Mouse (Mus musculus): ENCODE measurements around the gene Ddx55. TPM values are rescaled to one million over a fixed set of nuclear protein-coding genes. Genes with fewer than 3 reads are reported as not detected.

Gene Ddx55
- polyA plus RNA-seq, 1 experiment from 2014 or later: 18.5 TPM

DNA sequence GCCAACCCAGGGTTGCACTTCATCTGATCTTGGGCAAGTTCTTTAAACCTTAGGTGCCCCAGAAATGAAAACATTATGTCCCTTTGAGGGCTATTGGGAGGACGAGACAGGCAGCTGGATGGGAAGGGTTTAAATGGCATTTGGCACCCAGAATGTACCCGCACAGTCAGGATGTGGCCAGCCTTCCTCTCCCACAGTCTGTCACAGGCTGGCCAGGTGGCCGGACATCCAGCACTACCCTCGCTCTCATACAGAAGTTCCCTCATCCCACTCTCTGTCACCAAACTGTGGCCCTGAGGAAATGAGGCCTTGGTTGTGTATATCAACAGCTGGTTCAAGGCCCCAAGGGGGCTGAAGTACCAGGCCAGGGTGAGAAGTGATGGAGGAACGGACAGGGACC is 27.7 kb upstream of the Ddx55 start:
- no peak for ATAC-seq (ENCODE audit: insufficient number of reproducible peaks, insufficient read depth, low FRiP score, low TSS enrichment, low read depth)
- H3K4me3 ChIP-seq (replicated peaks): no peak overlapping the region
- no peak overlapping the region for H3K9ac ChIP-seq (replicated peaks)
- H3K4me2 ChIP-seq: no peak overlapping the region
- H3K27me3 ChIP-seq: no peaks in the 10 kb centered on the region
- H3K4me1 ChIP-seq (replicated peaks): peaks cover 20% of the 10 kb centered on the region
- H3K9me3 ChIP-seq: no peaks in the 10 kb centered on the region
- WGBS: 88% methylated on average over 5 of the region's 5 CpGs
- H3K36me3 ChIP-seq: peaks cover 48% of the 10 kb centered on the region
- H3K27ac ChIP-seq: no peak overlapping the region

DNA sequence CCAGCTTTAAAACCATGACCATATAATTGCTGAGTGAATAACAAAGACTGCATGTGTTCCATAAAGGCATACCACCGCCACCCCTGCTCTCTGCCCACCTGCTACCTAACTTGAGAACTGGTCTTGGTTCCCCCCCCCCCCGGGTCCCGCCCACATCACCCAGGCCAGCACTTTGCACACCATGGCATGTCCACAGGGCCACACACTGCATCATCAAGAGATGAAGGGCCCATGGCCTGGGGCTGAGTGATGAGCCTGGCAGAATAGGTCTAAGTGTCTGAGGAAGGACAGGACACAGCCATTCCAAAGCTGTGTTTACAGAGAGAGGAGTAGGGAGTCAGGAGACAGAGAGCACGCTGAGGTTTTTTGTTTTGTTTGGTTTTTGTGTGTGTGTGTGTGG is 24.3 kb upstream of the Ddx55 start:
- H3K27ac ChIP-seq: peak overlapping the region; percentile 57
- peaks cover 31% of the 10 kb centered on the region for H3K36me3 ChIP-seq
- peak overlapping the region; percentile 82 for H3K4me3 ChIP-seq (replicated peaks)
- H3K9me3 ChIP-seq: no peaks in the 10 kb centered on the region
- ATAC-seq (ENCODE audit: insufficient number of reproducible peaks, insufficient read depth, low FRiP score, low TSS enrichment, low read depth): no peak
- peak overlapping the region; percentile 53 for H3K9ac ChIP-seq (replicated peaks)
- peaks cover 37% of the 10 kb centered on the region for H3K4me1 ChIP-seq (replicated peaks)
- peak overlapping the region; percentile 65 for H3K4me2 ChIP-seq
- H3K27me3 ChIP-seq: no peaks in the 10 kb centered on the region
- WGBS: 71% methylated on average over 4 of the region's 4 CpGs

DNA sequence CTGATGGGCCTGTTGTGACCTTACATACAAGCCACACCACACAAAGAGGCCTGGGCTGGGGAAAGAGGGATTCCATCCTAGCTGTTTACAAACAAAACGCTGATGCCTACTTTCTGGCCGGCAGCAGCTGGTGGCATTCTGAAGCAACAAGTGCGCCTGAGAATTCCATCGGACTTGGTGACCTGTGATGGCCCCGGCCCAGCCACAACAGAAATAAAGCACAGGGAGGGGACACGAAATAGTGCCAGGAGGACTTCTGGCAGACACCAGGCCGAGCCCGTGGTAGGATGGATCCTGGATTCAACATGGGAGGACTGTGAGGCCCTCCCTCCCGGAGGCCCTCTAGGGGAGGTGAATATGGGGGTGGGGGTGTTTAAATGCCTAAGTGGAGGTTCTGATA is 23.9 kb upstream of the Ddx55 start:
- H3K4me2 ChIP-seq: peak overlapping the region; percentile 65
- H3K27me3 ChIP-seq: no peaks in the 10 kb centered on the region
- peak overlapping the region; percentile 53 for H3K9ac ChIP-seq (replicated peaks)
- H3K9me3 ChIP-seq: no peaks in the 10 kb centered on the region
- peak overlapping the region; percentile 82 for H3K4me3 ChIP-seq (replicated peaks)
- ATAC-seq (ENCODE audit: insufficient number of reproducible peaks, insufficient read depth, low FRiP score, low TSS enrichment, low read depth): no peak
- WGBS: 26% methylated on average over 9 of the region's 9 CpGs
- H3K27ac ChIP-seq: peak overlapping the region; percentile 57
- peaks cover 27% of the 10 kb centered on the region for H3K36me3 ChIP-seq
- peaks cover 37% of the 10 kb centered on the region for H3K4me1 ChIP-seq (replicated peaks)

DNA sequence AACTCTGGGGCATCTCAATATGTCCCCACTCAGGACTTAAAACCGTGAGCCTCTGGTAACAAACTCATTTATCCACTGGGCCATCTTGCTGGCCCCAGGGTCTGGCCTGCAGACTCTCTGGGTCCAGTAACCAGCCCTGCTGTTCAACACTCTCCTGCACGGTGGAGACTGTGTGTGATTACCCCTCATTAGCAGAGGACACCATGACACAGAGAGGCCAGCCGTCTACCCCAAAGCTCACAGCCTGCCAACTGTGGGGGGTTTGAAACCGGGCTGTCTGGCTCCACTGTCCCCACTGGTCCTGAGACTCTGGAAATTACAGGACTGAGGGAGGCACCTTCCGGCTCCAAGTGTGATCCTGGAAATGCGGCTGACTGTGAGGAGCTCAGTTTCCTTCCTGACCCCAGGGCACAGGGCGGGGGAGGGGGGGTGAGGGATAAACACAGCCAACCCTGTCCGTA is 23.4 kb upstream of the Ddx55 start:
- no peaks in the 10 kb centered on the region for H3K9me3 ChIP-seq
- H3K27ac ChIP-seq: peak overlapping the region; percentile 57
- WGBS: 12% methylated on average over 8 of the region's 8 CpGs
- H3K27me3 ChIP-seq: no peaks in the 10 kb centered on the region
- peaks cover 37% of the 10 kb centered on the region for H3K4me1 ChIP-seq (replicated peaks)
- peak overlapping the region; percentile 82 for H3K4me3 ChIP-seq (replicated peaks)
- H3K36me3 ChIP-seq: peaks cover 23% of the 10 kb centered on the region
- peak overlapping the region; percentile 65 for H3K4me2 ChIP-seq
- no peak for ATAC-seq (ENCODE audit: insufficient number of reproducible peaks, insufficient read depth, low FRiP score, low TSS enrichment, low read depth)
- peak overlapping the region; percentile 53 for H3K9ac ChIP-seq (replicated peaks)

- peak overlapping the region; percentile 53 for H3K9ac ChIP-seq (replicated peaks)
- WGBS: 51% methylated on average over 8 of the region's 8 CpGs
Observed at GRCm38 (mm10) chr5:124529697-124530096, 23.0 kb upstream of the Ddx55 start.

GRCm38 (mm10) chr5:124530655-124531582 is 21.7 kb upstream of the Ddx55 start, which contains the start of gene Rilpl1:
Gene Rilpl1, minus strand, starts transcription at chr5:124531391.
- Histone ChIP-seq H3K4me2 (peak within 1 kb of the TSS; percentile 65), H3K36me3 (peaks cover 10% of the 10 kb centered on the region), H3K4me3 (replicated peaks) (peak within 1 kb of the TSS; percentile 82), H3K9ac (replicated peaks) (peak within 1 kb of the TSS; percentile 84), H3K4me1 (replicated peaks) (peaks cover 37% of the 10 kb centered on the region), H3K9me3 (no peaks in the 10 kb centered on the region), H3K27me3 (0 out of 2 replicates have a peak, but pooled peaks cover 2% of the 10 kb centered on the region), H3K27ac (peak within 1 kb of the TSS; percentile 88)
- WGBS: under 1% methylated on average over 94 of the region's 96 CpGs
- ATAC-seq (ENCODE audit: insufficient number of reproducible peaks, insufficient read depth, low FRiP score, low TSS enrichment, low read depth): peak; percentile 85

More at GRCm38 (mm10) chr5:124529697-124530096, 23.0 kb upstream of the Ddx55 start:
- peak overlapping the region; percentile 57; the same call in 1 of the 2 replicates for H3K27ac ChIP-seq
- H3K27me3 ChIP-seq: no peaks in the 10 kb centered on the region
- H3K4me2 ChIP-seq: peak overlapping the region; percentile 65
- no peak for ATAC-seq (ENCODE audit: insufficient number of reproducible peaks, insufficient read depth, low FRiP score, low TSS enrichment, low read depth)
- no peaks in the 10 kb centered on the region for H3K9me3 ChIP-seq
- H3K4me3 ChIP-seq (replicated peaks): peak overlapping the region; percentile 82
- peaks cover 18% of the 10 kb centered on the region for H3K36me3 ChIP-seq
- peaks cover 37% of the 10 kb centered on the region for H3K4me1 ChIP-seq (replicated peaks)

DNA sequence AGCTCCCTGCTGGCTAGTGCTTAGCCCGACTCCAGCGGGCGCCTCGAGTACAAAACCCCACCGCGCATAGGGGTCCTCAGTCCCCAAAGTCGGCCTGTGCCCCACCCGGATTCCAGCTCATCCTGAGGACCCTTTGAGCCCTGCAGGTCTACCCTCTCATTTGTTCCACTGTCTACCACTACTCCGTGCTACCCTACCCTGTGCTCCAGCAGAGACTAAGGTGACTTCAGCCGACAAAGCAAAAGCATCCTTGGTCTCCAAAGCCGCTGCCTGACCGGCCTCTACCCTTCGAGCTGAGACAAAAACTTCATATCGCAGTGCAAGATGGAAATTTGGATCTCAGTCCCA is 21.1 kb upstream of the Ddx55 start:
- Histone ChIP-seq H3K27ac (peak overlapping the region; percentile 88), H3K9me3 (no peaks in the 10 kb centered on the region), H3K36me3 (peaks cover 3% of the 10 kb centered on the region; the same call in 1 of the 2 replicates), H3K4me2 (peak overlapping the region; percentile 65), H3K4me1 (replicated peaks) (peaks cover 38% of the 10 kb centered on the region), H3K9ac (replicated peaks) (peak overlapping the region; percentile 84), H3K4me3 (replicated peaks) (peak overlapping the region; percentile 82), H3K27me3 (0 out of 2 replicates have a peak, but pooled peaks cover 3% of the 10 kb centered on the region)
- WGBS: 13% methylated on average over 14 of the region's 14 CpGs
- peak; percentile 27 for ATAC-seq (ENCODE audit: insufficient number of reproducible peaks, insufficient read depth, low FRiP score, low TSS enrichment, low read depth)

- no peak overlapping the region for H3K4me3 ChIP-seq (replicated peaks)
- no peak overlapping the region for H3K9ac ChIP-seq (replicated peaks)
- no peaks in the 10 kb centered on the region; the same call in 1 of the 2 replicates for H3K36me3 ChIP-seq
- 37% methylated on average over 7 of the region's 7 CpGs for WGBS
- 0 out of 2 replicates have a peak, but pooled peaks cover 6% of the 10 kb centered on the region for H3K27me3 ChIP-seq
- peaks cover 44% of the 10 kb centered on the region for H3K4me1 ChIP-seq (replicated peaks)
- no peaks in the 10 kb centered on the region for H3K9me3 ChIP-seq
- 0 out of 2 replicates have a peak overlapping the region, but pooled peaks have one; percentile 58 for H3K27ac ChIP-seq
- 0 out of 2 replicates have a peak, but pooled peaks have one; percentile 9 for ATAC-seq (ENCODE audit: insufficient number of reproducible peaks, insufficient read depth, low FRiP score, low TSS enrichment, low read depth)
- H3K4me2 ChIP-seq: no peak overlapping the region
Observed at GRCm38 (mm10) chr5:124532451-124532850, 20.2 kb upstream of the Ddx55 start.

- Histone ChIP-seq H3K27me3 (0 out of 2 replicates have a peak, but pooled peaks cover 6% of the 10 kb centered on the region), H3K9me3 (no peaks in the 10 kb centered on the region), H3K9ac (replicated peaks) (no peak overlapping the region), H3K4me1 (replicated peaks) (peaks cover 24% of the 10 kb centered on the region), H3K4me2 (no peak overlapping the region), H3K27ac (no peak overlapping the region), H3K4me3 (replicated peaks) (no peak overlapping the region), H3K36me3 (no peaks in the 10 kb centered on the region)
- WGBS: 57% methylated on average over 5 of the region's 5 CpGs
- ATAC-seq (ENCODE audit: insufficient number of reproducible peaks, insufficient read depth, low FRiP score, low TSS enrichment, low read depth): no peak
Observed at GRCm38 (mm10) chr5:124535016-124535415, 17.6 kb upstream of the Ddx55 start.

- peaks cover 15% of the 10 kb centered on the region for H3K4me1 ChIP-seq (replicated peaks)
- H3K4me3 ChIP-seq (replicated peaks): peak overlapping the region; percentile 23; the same call in 1 of the 2 replicates
- no peak overlapping the region for H3K27ac ChIP-seq
- WGBS: 5% methylated on average over 17 of the region's 17 CpGs
- H3K9ac ChIP-seq (replicated peaks): peak overlapping the region; percentile 42
- H3K9me3 ChIP-seq: no peaks in the 10 kb centered on the region
- ATAC-seq (ENCODE audit: insufficient number of reproducible peaks, insufficient read depth, low FRiP score, low TSS enrichment, low read depth): no peak
- no peaks in the 10 kb centered on the region for H3K36me3 ChIP-seq
- H3K27me3 ChIP-seq: 0 out of 2 replicates have a peak, but pooled peaks cover 6% of the 10 kb centered on the region
- H3K4me2 ChIP-seq: peak overlapping the region; percentile 47
Observed at GRCm38 (mm10) chr5:124536776-124537175, 15.9 kb upstream of the Ddx55 start.
